Mouse (Mus musculus) MEL (cell line): ENCODE measurements around the gene Minos1. TPM values are rescaled to one million over a fixed set of nuclear protein-coding genes. Genes with fewer than 3 reads are reported as not detected.

ENCODE experiments used
- DNase-seq: peaks from one replicate; pipeline ENCODE4 v3.0.0; 2011; ENCODE audit warnings: low read depth, low spot score
- H3K27ac ChIP-seq: 2 replicates; pipeline ENCODE4 v1.5.1; 2012; ENCODE audit warnings: low read depth, mild to moderate bottlenecking, control low read depth, low read length, moderate library complexity; ENCODE audit not compliant: control insufficient read depth
- H3K27me3 ChIP-seq, 2 experiments: fragments of 150-350 bp in 1 of 2; sonication (generic) in 1 of 2; 2 replicates each; pipeline ENCODE4 v1.6.1; 2012; ENCODE audit warnings: low read length in 2 of 2, mild to moderate bottlenecking in 2 of 2, improper control_type of control experiment in 1 of 2, moderate library complexity in 1 of 2; ENCODE audit not compliant: insufficient read depth in 2 of 2, control insufficient read depth in 1 of 2
- H3K36me3 ChIP-seq, 2 experiments: 2 replicates each; pipeline ENCODE4 v1.6.1; 2012 to 2014; ENCODE audit warnings: low read length in 2 of 2, improper control_type of control experiment in 1 of 2, inconsistent platforms in 1 of 2, mild to moderate bottlenecking in 1 of 2; ENCODE audit not compliant: insufficient read depth in 2 of 2, control insufficient read depth in 1 of 2
- H3K4me1 ChIP-seq, 2 experiments: fragments of 150-350 bp in 1 of 2; sonication (generic) in 1 of 2; 2 replicates each; pipeline ENCODE4 v1.6.1; 2012; ENCODE audit warnings: low read length in 2 of 2, improper control_type of control experiment in 1 of 2, mild to moderate bottlenecking in 1 of 2; ENCODE audit not compliant: insufficient read depth in 2 of 2, control insufficient read depth in 1 of 2
- H3K4me3 ChIP-seq, 2 experiments: fragments of 150-350 bp in 1 of 2; sonication (generic) in 1 of 2; 2 replicates each; pipeline ENCODE4 v1.5.1; 2012; ENCODE audit warnings: low read depth in 2 of 2, low read length in 2 of 2, mild to moderate bottlenecking in 2 of 2, moderate library complexity in 2 of 2, control low read depth in 1 of 2, improper control_type of control experiment in 1 of 2; ENCODE audit not compliant: control insufficient read depth in 1 of 2, insufficient read depth in 1 of 2
- H3K79me2 ChIP-seq: 2 replicates; pipeline ENCODE4 v1.6.1; 2012; ENCODE audit warnings: mild to moderate bottlenecking, low read length, moderate library complexity; ENCODE audit not compliant: control insufficient read depth, poor library complexity, insufficient read depth
- H3K9ac ChIP-seq: 2 replicates; pipeline ENCODE4 v1.6.1; 2012; ENCODE audit warnings: low read depth, mild to moderate bottlenecking, control low read depth, low read length, moderate library complexity; ENCODE audit not compliant: control insufficient read depth, poor library complexity, severe bottlenecking
- H3K9me3 ChIP-seq: fragments of 150-350 bp; sonication (generic); replicated peaks from 2 replicates; pipeline ENCODE4 v1.6.1; 2012; ENCODE audit warnings: mild to moderate bottlenecking, low read length, improper control_type of control experiment, moderate library complexity; ENCODE audit not compliant: insufficient read depth
- CHD2 ChIP-seq: IDR thresholded peaks from 2 replicates; pipeline ENCODE4 v1.6.1; 2011; ENCODE audit warnings: low read length, improper control_type of control experiment
- CTCF ChIP-seq, 3 experiments: IDR thresholded peaks in 2 of 3; conservative IDR thresholded peaks in 1 of 3; 2 replicates each; pipeline ENCODE4 v1.5.1; 2011 to 2012; ENCODE audit warnings: low read length in 3 of 3, low read depth in 2 of 3, mild to moderate bottlenecking in 2 of 3, improper control_type of control experiment in 1 of 3, inconsistent platforms in 1 of 3, mixed read lengths in 1 of 3, moderate library complexity in 1 of 3; ENCODE audit not compliant: control insufficient read depth in 1 of 3, insufficient read depth in 1 of 3, poor library complexity in 1 of 3, severe bottlenecking in 1 of 3
- ETS1 ChIP-seq: IDR thresholded peaks from 2 replicates; pipeline ENCODE4 v1.6.1; 2012; ENCODE audit warnings: low read depth, mild to moderate bottlenecking, inconsistent platforms, low read length, improper control_type of control experiment, moderate library complexity
- KAT2A ChIP-seq: conservative IDR thresholded peaks from 2 replicates; pipeline ENCODE4 v1.6.1; 2012; ENCODE audit warnings: low read depth, low read length, improper control_type of control experiment, inconsistent platforms
- MAX ChIP-seq: IDR thresholded peaks from 2 replicates; pipeline ENCODE4 v1.6.1; 2011; ENCODE audit warnings: low read length, improper control_type of control experiment
- MXI1 ChIP-seq: IDR thresholded peaks from 2 replicates; pipeline ENCODE4 v1.6.1; 2011; ENCODE audit warnings: mild to moderate bottlenecking, low read depth, low read length, improper control_type of control experiment
- NRF1 ChIP-seq: IDR thresholded peaks from 2 replicates; pipeline ENCODE4 v1.6.1; 2014; ENCODE audit warnings: low read depth, mild to moderate bottlenecking, inconsistent platforms, low read length, improper control_type of control experiment, moderate library complexity; ENCODE audit not compliant: poor library complexity, insufficient read depth, severe bottlenecking
- RAD21 ChIP-seq: IDR thresholded peaks from 2 replicates; pipeline ENCODE4 v1.6.1; 2011; ENCODE audit warnings: mild to moderate bottlenecking, low read depth, low read length, improper control_type of control experiment
- TBP ChIP-seq: IDR thresholded peaks from 2 replicates; pipeline ENCODE4 v1.8.0; 2011; ENCODE audit warnings: low read depth, low read length, improper control_type of control experiment
- TCF12 ChIP-seq: IDR thresholded peaks from 2 replicates; pipeline ENCODE4 v1.6.1; 2014; ENCODE audit warnings: low read depth, mild to moderate bottlenecking, inconsistent platforms, low read length, improper control_type of control experiment, moderate library complexity
- USF1 ChIP-seq: IDR thresholded peaks from 2 replicates; pipeline ENCODE4 v1.6.1; 2014; ENCODE audit warnings: low read depth, mild to moderate bottlenecking, inconsistent platforms, low read length, improper control_type of control experiment, moderate library complexity
- ZMIZ1 ChIP-seq: IDR thresholded peaks from 2 replicates; pipeline ENCODE4 v1.6.1; 2012; ENCODE audit warnings: low read depth, mild to moderate bottlenecking, inconsistent platforms, low read length, improper control_type of control experiment, moderate library complexity
- polyA plus RNA-seq, 2 experiments: library from polyadenylated mRNA; stranded (reverse) in 1 of 2; unstranded in 1 of 2; fragments of >175 nt in 1 of 2; fragments of >200 nt in 1 of 2; gene quantifications; 2 replicates each; pipeline versions ENCODE4 v1.2.1 to v1.2.4; 2012; ENCODE audit warnings: low replicate concordance in 2 of 2, low read depth in 1 of 2; ENCODE audit not compliant: insufficient read length in 2 of 2, insufficient read depth in 1 of 2, missing spikeins in 1 of 2
- total RNA-seq: library from RNA; depleted of rRNA; stranded (reverse); fragments of 300-350 nt; gene quantifications from 2 replicates; pipeline ENCODE4 v1.2.3, GENCODE M21; 2012

The Minos1 gene
- total and polyA plus RNA-seq, 3 experiments: 163 to 401 TPM; not detected in 1

- TF ChIP-seq ZMIZ1: no peak
- peak; percentile 65; the same call in 1 of the 2 replicates for TF ChIP-seq NRF1
- TF ChIP-seq CHD2: no peak
- TF ChIP-seq KAT2A: no peak
Measured at GRCm38 (mm10) chr4:139131858-139132672, 1.2 kb upstream of the Minos1 start (continued).

GRCm38 (mm10) chr4:139129806-139130700, 860 bp downstream of the Minos1 start:
- H3K9ac ChIP-seq: peak overlapping the region; percentile 95
- H3K79me2 ChIP-seq: peaks cover 53% of the 10 kb centered on the region
- peaks cover 0 to 15% of the 10 kb centered on the region in 2 experiments; a peak in 2 of 4 replicates for H3K36me3 ChIP-seq
- H3K4me1 ChIP-seq: peaks cover 3 to 10% of the 10 kb centered on the region in 2 experiments
- H3K27me3 ChIP-seq: no peaks in the 10 kb centered on the region
- peak overlapping the region; percentile 83 for H3K27ac ChIP-seq
- DNase-seq: peak; percentile 65
- no peaks in the 10 kb centered on the region for H3K9me3 ChIP-seq
- no peak for TF ChIP-seq NRF1
- TF ChIP-seq TCF12: no peak
- peak; percentile 3; the same call in 1 of the 2 replicates for TF ChIP-seq MXI1
- TF ChIP-seq TBP: no peak
- 0 out of 2 replicates have a peak, but pooled peaks have one; percentile 8 for TF ChIP-seq ETS1
- TF ChIP-seq USF1: peak; percentile 70
- TF ChIP-seq MAX: 0 out of 2 replicates have a peak, but pooled peaks have one; percentile 45
- H3K4me3 ChIP-seq: peak overlapping the region; percentile 57 to 95

- DNase-seq: no peak
- no peak overlapping the region for H3K4me3 ChIP-seq
- no peaks in the 10 kb centered on the region for H3K9me3 ChIP-seq
- no peaks in the 10 kb centered on the region for H3K27me3 ChIP-seq
- H3K79me2 ChIP-seq: peaks cover 87% of the 10 kb centered on the region
- TF ChIP-seq MXI1: no peak
- peak; percentile 7 for TF ChIP-seq RAD21
- no peak for TF ChIP-seq TCF12
- peak; percentile 17 to 47 (median 25); a peak in 5 of 6 replicates for TF ChIP-seq CTCF (IDR thresholded peaks at IDR 0.05 in 2 of 3, conservative IDR thresholded peaks at IDR 0.05 in 1 of 3; ENCODE audit: control insufficient read depth in 1 of 3, insufficient read depth in 1 of 3, low read depth in 2 of 3, low read length in 3 of 3, poor library complexity in 1 of 3, severe bottlenecking in 1 of 3)
- TF ChIP-seq, all 39 proteins: peak for 2
- no peak overlapping the region for H3K27ac ChIP-seq
- H3K9ac ChIP-seq: no peak overlapping the region
- H3K4me1 ChIP-seq: peaks cover 10 to 27% of the 10 kb centered on the region in 2 experiments
- H3K36me3 ChIP-seq: peaks cover 1 to 35% of the 10 kb centered on the region in 2 experiments; a peak in 2 of 4 replicates
Measured at GRCm38 (mm10) chr4:139126475-139126874, 4.4 kb downstream of the Minos1 start.
